In genomic region chr1:152828637-152829355, GRCm38 (mm10) we compare ENCODE assay signal across 19 mouse cellular contexts. TPM values are rescaled to one million over a fixed set of nuclear protein-coding genes. Genes with fewer than 3 reads are reported as not detected.
DNase-seq lines count a peak whose midpoint lies in the region; ATAC-seq and TF ChIP-seq lines count a peak whose summit lies in the region.
"Had no signal": no experiment of that assay in that cellular context is flagged by ENCODE, and none has a peak within 500 bp of the region (broad histone marks: within the 10 kb centered on the region; RNA-seq: fewer than 3 reads in every experiment).

No protein-coding gene starts in this region.

- H3K4me1 ChIP-seq in hindbrain, embryonic 10.5 days (replicated peaks): peaks cover 15% of the 10 kb centered on the region
- H3K4me1 ChIP-seq in hindbrain, embryonic 14.5 days (replicated peaks; ENCODE audit: control insufficient read depth, insufficient read depth, low read length): no peaks in the 10 kb centered on the region
- no peaks in the 10 kb centered on the region for H3K4me1 ChIP-seq in kidney, postnatal 0 days (replicated peaks; ENCODE audit: insufficient read depth, low read length)
- H3K4me1 ChIP-seq in E14TG2a.4 (replicated peaks; ENCODE audit: low read depth, low read length): peaks cover 68% of the 10 kb centered on the region
- H3K4me1 ChIP-seq: heart, embryonic 12.5 days had no signal

- TF ChIP-seq CTCF in kidney, postnatal 0 days (IDR thresholded peaks at IDR 0.05; ENCODE audit: low read depth): no peak
- no peak for TF ChIP-seq CTCF in E14TG2a.4 (conservative IDR thresholded peaks at IDR 0.05; ENCODE audit: low read length)

- H3K9me3 ChIP-seq in hindbrain, embryonic 10.5 days: no peaks in the 10 kb centered on the region
- H3K9me3 ChIP-seq in hindbrain, embryonic 14.5 days (ENCODE audit: control insufficient read depth, low read length): no peaks in the 10 kb centered on the region
- H3K9me3 ChIP-seq in kidney, postnatal 0 days (replicated peaks; ENCODE audit: low read length): no peaks in the 10 kb centered on the region
- H3K9me3 ChIP-seq in E14TG2a.4 (ENCODE audit: low read length): no peaks in the 10 kb centered on the region
- H3K9me3 ChIP-seq: forebrain, embryonic 15.5 days; heart, embryonic 12.5 days; hindbrain, embryonic 12.5 days had no signal

- H3K4me3 ChIP-seq in hindbrain, embryonic 10.5 days: no peak overlapping the region
- H3K4me3 ChIP-seq in hindbrain, embryonic 14.5 days (replicated peaks; ENCODE audit: low read length): no peak overlapping the region
- no peak overlapping the region for H3K4me3 ChIP-seq in kidney, postnatal 0 days (replicated peaks; ENCODE audit: low read depth, low read length)
- peak overlapping the region; percentile 35; the same call in 1 of the 2 replicates for H3K4me3 ChIP-seq in E14TG2a.4 (replicated peaks; ENCODE audit: low read length)
- H3K4me3 ChIP-seq: forebrain, embryonic 15.5 days; heart, adult 2 months; heart, embryonic 12.5 days; hindbrain, embryonic 12.5 days had no signal

- no peak for DNase-seq in hindbrain, embryonic 10.5 days (ENCODE audit: low spot score)
- no peak for DNase-seq in hindbrain, embryonic 14.5 days (ENCODE audit: low spot score)
- DNase-seq in kidney, postnatal 0 days (ENCODE audit: low spot score): peak; percentile 69
- DNase-seq in kidney, postnatal 14 days: no peak
- DNase-seq in NIH3T3 (ENCODE audit: low read depth): peak; percentile 56
- no peak for DNase-seq in left cerebral cortex, postnatal 10 days (ENCODE audit: extremely low spot score in 1 of 2, low spot score in 2 of 2)
- DNase-seq: adrenal gland, postnatal 10 days; cerebellum, adult 11 months; cerebellum, adult 8-10 months; cerebellum, postnatal 14 days; embryo, embryonic 11 days; gastrocnemius, postnatal 36 days; heart, adult 2 months; heart, postnatal 36 days had no signal

- H3K9ac ChIP-seq in hindbrain, embryonic 14.5 days: no peak overlapping the region
- no peak overlapping the region for H3K9ac ChIP-seq in kidney, postnatal 0 days (ENCODE audit: low read depth, low read length)
- H3K9ac ChIP-seq: forebrain, embryonic 15.5 days; heart, embryonic 12.5 days; hindbrain, embryonic 12.5 days had no signal

- peaks cover 17% of the 10 kb centered on the region; the same call in 1 of the 2 replicates for H3K36me3 ChIP-seq in hindbrain, embryonic 10.5 days
- H3K36me3 ChIP-seq in hindbrain, embryonic 14.5 days (replicated peaks; ENCODE audit: control insufficient read depth, insufficient read depth): no peaks in the 10 kb centered on the region
- H3K36me3 ChIP-seq in kidney, postnatal 0 days (ENCODE audit: insufficient read depth, low read length): no peaks in the 10 kb centered on the region
- H3K36me3 ChIP-seq in E14TG2a.4 (ENCODE audit: insufficient read depth, low read length): peaks cover 34% of the 10 kb centered on the region
- H3K36me3 ChIP-seq: heart, embryonic 12.5 days; hindbrain, embryonic 12.5 days had no signal

- intact Hi-C loops in left cerebral cortex, postnatal 10 days (cut with DNase I): no loop called here

- 78% methylated on average over 10 of the region's 10 CpGs for WGBS in hindbrain, embryonic 10.5 days
- WGBS in hindbrain, embryonic 14.5 days: 77% methylated on average over 10 of the region's 10 CpGs
- 36% methylated on average over 10 of the region's 10 CpGs for WGBS in kidney, postnatal 0 days

- ATAC-seq in hindbrain, embryonic 14.5 days (ENCODE audit: low FRiP score): no peak
- ATAC-seq in kidney, postnatal 0 days (replicated peaks; ENCODE audit: low FRiP score, low read depth): no peak
- ATAC-seq: forebrain, embryonic 15.5 days; hindbrain, postnatal 0 days had no signal

- peak overlapping the region; percentile 40; the same call in 1 of the 2 replicates for H3K27ac ChIP-seq in hindbrain, embryonic 10.5 days
- no peak overlapping the region for H3K27ac ChIP-seq in hindbrain, embryonic 14.5 days
- H3K27ac ChIP-seq in kidney, postnatal 0 days: no peak overlapping the region
- H3K27ac ChIP-seq: forebrain, embryonic 15.5 days; heart, adult 2 months; hindbrain, embryonic 12.5 days; hindbrain, postnatal 0 days had no signal

- H3K27me3 ChIP-seq in hindbrain, embryonic 10.5 days (ENCODE audit: insufficient read depth, poor library complexity, severe bottlenecking): no peaks in the 10 kb centered on the region
- no peaks in the 10 kb centered on the region for H3K27me3 ChIP-seq in hindbrain, embryonic 14.5 days (ENCODE audit: control insufficient read depth, insufficient read depth, low read length)
- H3K27me3 ChIP-seq in kidney, postnatal 0 days (ENCODE audit: insufficient read depth, low read length): no peaks in the 10 kb centered on the region
- H3K27me3 ChIP-seq in E14TG2a.4 (ENCODE audit: insufficient read depth, low read length): no peaks in the 10 kb centered on the region
- H3K27me3 ChIP-seq: forebrain, embryonic 15.5 days; heart, embryonic 12.5 days; hindbrain, embryonic 12.5 days had no signal

- H3K4me2 ChIP-seq in hindbrain, embryonic 14.5 days (replicated peaks): no peak overlapping the region
- no peak overlapping the region for H3K4me2 ChIP-seq in kidney, postnatal 0 days (ENCODE audit: low read length)
- H3K4me2 ChIP-seq: forebrain, embryonic 15.5 days; heart, embryonic 12.5 days; hindbrain, embryonic 12.5 days had no signal

RNA-seq across cellular contexts. Expression of gene Ncf2, which starts 28.8 kb away (rescaled TPM):
- 2.5 and 4.2 TPM in 2 replicates for polyA plus RNA-seq in hindbrain, embryonic 10.5 days (2016; fragmentation: Nextera tagmentation; extraction: Ambion mirVana)
- 2.2 and 3.6 TPM in 2 replicates for polyA plus RNA-seq in hindbrain, embryonic 14.5 days (2014; fragmentation: Nextera tagmentation; extraction: Ambion mirVana)
- polyA plus RNA-seq in kidney, postnatal 0 days (2015; fragmentation: Nextera tagmentation; extraction: Ambion mirVana): 7.3 and 8.3 TPM in 2 replicates
- total RNA-seq in left cerebral cortex, postnatal 10 days (2021): 1 to 10 TPM; 2.4 to 2.8 TPM

Comparison
In these comparisons a context has a peak if more than half of its experiments do, and no peak if none do; other contexts are left out.
1. DNase-seq: peak in kidney, postnatal 0 days (single experiment) and NIH3T3 (single experiment); none in hindbrain, embryonic 10.5 days (single experiment), hindbrain, embryonic 14.5 days (single experiment), kidney, postnatal 14 days (single experiment) and left cerebral cortex, postnatal 10 days (0 of 2).